Mouse (Mus musculus): ENCODE measurements around the gene Vmn2r95.
"Not testable (repeated sequence)": the region's sequence is repeated elsewhere in the genome, so short reads cannot be mapped to it uniquely, and the experiment has no call there.

Vmn2r95 gene

DNA sequence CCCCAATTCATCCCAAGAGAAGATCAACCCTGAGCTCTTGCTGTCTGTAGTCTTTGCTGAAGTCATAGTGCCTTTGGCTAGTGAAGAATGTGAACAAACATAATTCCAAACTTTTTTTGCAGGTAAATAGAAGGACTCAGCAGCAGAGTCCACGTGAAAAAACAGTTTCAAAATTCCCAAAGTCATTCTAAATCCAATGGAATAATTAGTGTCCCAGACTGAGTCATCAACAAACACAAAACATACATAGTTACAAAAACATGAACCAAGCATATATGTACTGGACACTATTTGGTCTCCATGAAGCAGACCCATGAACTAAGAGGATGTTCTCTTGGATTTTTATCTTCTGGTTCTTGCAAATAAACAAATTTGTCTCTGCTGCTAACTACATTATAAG lies at the start of gene Vmn2r95:
Gene Vmn2r95 (plus strand): TSS at position 301 of the 400 bp plus-strand sequence.
- no peak for DNase-seq (ENCODE audit: low spot score)

DNA sequence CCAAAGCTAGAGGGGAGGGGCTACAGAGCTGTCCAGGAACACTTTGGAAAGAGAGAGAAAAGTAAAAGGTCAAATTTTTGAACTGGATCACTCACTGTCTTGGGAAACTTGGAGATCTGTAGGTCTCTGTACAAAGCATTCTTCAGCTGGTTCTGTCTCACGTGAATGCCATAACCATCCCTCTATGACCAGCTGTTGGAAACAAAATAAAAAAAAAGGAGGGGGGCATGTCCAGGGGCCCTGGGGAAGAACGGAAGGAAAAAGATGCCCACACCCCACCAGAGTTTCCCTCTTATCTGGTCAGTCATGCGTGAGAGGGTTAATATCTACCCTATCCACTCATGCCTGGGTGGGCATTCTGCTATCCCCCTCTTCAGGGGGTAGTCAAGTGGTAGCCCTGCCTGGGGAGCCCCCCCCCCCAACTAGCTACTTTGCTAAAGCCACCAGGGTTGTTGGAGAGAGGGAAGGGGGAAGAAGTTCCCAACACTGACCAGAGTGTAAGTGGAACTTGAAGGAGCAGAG lies 31.8 kb downstream of the Vmn2r95 start:
- DNase-seq (ENCODE audit: low spot score) = no peak

DNA sequence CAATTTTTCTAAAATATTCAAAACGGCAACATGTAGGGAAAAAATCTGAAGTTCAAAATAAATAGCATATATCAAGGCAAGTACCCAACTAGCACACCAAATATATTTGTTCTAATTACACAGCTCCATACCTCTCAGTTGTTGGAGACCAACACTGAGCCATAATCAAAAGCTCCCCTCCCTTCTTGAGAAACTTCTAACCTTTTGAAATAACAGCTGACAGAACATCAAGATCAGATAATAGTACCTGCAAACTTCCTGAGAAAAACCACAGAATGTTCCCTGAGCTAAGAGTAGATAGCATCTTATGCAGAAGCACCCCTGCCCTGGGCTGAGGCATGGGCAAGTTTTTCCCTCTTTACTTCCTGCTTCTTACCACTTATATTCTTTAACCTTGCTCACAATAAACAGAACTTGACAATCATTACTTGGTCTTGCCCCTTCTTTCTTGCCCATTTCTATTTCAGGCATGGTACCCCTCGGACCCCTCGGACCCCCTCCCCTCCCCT lies 34.3 kb downstream of the Vmn2r95 start:
- DNase-seq (ENCODE audit: low spot score) = not testable (repeated sequence)

DNA sequence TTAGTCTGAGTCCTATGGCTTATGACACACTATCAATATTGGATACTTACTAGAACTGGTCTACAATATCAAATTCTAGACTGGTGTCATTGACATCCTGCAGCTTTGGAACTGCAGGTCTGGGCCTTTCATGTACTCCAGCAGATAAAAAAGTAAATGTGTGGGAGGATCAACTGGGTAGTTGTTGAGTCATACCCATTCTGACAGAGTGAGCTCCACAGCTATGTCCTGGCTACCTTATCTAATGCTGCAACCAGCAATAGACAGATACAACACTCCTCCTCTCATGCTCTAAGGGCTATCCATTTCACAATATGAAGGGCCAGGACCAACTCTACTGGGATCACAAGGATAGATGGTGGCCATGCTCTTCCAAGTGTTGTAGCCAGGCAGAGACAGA lies 38.8 kb downstream of the Vmn2r95 start:
- DNase-seq (ENCODE audit: low spot score) = no peak

- no peak for DNase-seq (ENCODE audit: low spot score)
These were observed 56.0 kb downstream of the Vmn2r95 start for GRCm38 (mm10) chr17:18479885-18480284.

Measured in lung, postnatal 25 days (tissue).